Mouse (Mus musculus) midbrain, postnatal 0 days (tissue): ENCODE data around the gene Ints6l. TPM values are rescaled to one million over a fixed set of nuclear protein-coding genes. Genes with fewer than 3 reads are reported as not detected.
A peak's percentile ranks its signal among the peaks of the same experiment; 100 is the strongest.

Experiments
- ATAC-seq: fragments of 200-750 bp; cut with Nextera tagmentation; 2 replicates; pipeline ENCODE4 v1.8.0; 2017; ENCODE audit warnings: moderate number of reproducible peaks, mild to moderate bottlenecking, moderate TSS enrichment, moderate library complexity; ENCODE audit not compliant: low FRiP score
- DNase-seq: peaks from one replicate; pipeline ENCODE4 v3.0.0-alpha.2; 2015; ENCODE audit warnings: low spot score
- H3K27ac ChIP-seq: fragments of 300-500 bp; sonication (generic); 2 replicates; pipeline ENCODE4 v1.5.1; 2014; ENCODE audit warnings: low read depth, mild to moderate bottlenecking, low read length, mixed read lengths
- H3K27me3 ChIP-seq: fragments of 300-500 bp; sonication (generic); 2 replicates; pipeline ENCODE4 v1.6.1; 2014; ENCODE audit warnings: low read length, control low read depth, mixed read lengths; ENCODE audit not compliant: insufficient read depth
- H3K36me3 ChIP-seq: fragments of 300-500 bp; sonication (generic); 2 replicates; pipeline ENCODE4 v1.6.1; 2014; ENCODE audit warnings: low read length, control low read depth, mixed read lengths; ENCODE audit not compliant: insufficient read depth
- H3K4me1 ChIP-seq: fragments of 300-500 bp; sonication (generic); 2 replicates; pipeline ENCODE4 v1.6.1; 2014; ENCODE audit warnings: mild to moderate bottlenecking, control low read depth, antibody characterized with exemption, low read length, mixed read lengths; ENCODE audit not compliant: insufficient read depth
- H3K4me2 ChIP-seq: fragments of 300-500 bp; sonication (generic); 2 replicates; pipeline ENCODE4 v1.6.1; 2014; ENCODE audit warnings: low read depth, mild to moderate bottlenecking, low read length, mixed read lengths; ENCODE audit not compliant: poor library complexity, severe bottlenecking
- H3K4me3 ChIP-seq: fragments of 300-500 bp; sonication (generic); 2 replicates; pipeline ENCODE4 v1.5.1; 2014; ENCODE audit warnings: low read depth, mild to moderate bottlenecking, low read length, moderate library complexity
- H3K9ac ChIP-seq: fragments of 300-500 bp; sonication (generic); replicated peaks from 2 replicates; pipeline ENCODE4 v1.6.1; 2014; ENCODE audit warnings: mild to moderate bottlenecking, low read length, moderate library complexity, mixed read lengths; ENCODE audit not compliant: poor library complexity, severe bottlenecking
- H3K9me3 ChIP-seq: fragments of 300-500 bp; sonication (generic); 2 replicates; pipeline ENCODE4 v1.6.1; 2016; ENCODE audit warnings: low read length, control low read depth
- CTCF ChIP-seq: IDR thresholded peaks from 2 replicates; pipeline ENCODE4 v1.5.1; 2016; ENCODE audit warnings: antibody characterized with exemption, mild to moderate bottlenecking
- WGBS: fragments of 180-500 bp; shearing (Covaris S2); extraction: QIAGEN DNeasy Blood & Tissue Kit; methylation state at CpG from one replicate; pipeline ENCODE4 v1.1.7; 2014; 5-methylcytosine and 5-hydroxymethylcytosine counted together
- polyA plus RNA-seq: library from polyadenylated mRNA; unstranded; fragments of >200 nt; fragmentation: Nextera tagmentation; extraction: Ambion mirVana; gene quantifications from 2 replicates; pipeline ENCODE4 v1.2.1, GENCODE M21; 2015
- total RNA-seq: library from RNA; depleted of rRNA; stranded (reverse); fragments of >200 nt; gene quantifications from 2 replicates; pipeline ENCODE4 v1.2.3, GENCODE M21; 2014

Gene Ints6l
- total and polyA plus RNA-seq, 2 experiments from 2014 or later: 12.1 to 20.7 TPM

- no peak for TF ChIP-seq CTCF
- H3K4me1 ChIP-seq: no peaks in the 10 kb centered on the region
- no peaks in the 10 kb centered on the region for H3K9me3 ChIP-seq
- no peaks in the 10 kb centered on the region for H3K36me3 ChIP-seq
- DNase-seq (no peak), ATAC-seq (no peak)
- 73% methylated on average over 7 of the region's 7 CpGs for WGBS
- H3K27ac ChIP-seq: no peak overlapping the region
- H3K9ac ChIP-seq: no peak overlapping the region
- H3K4me3 ChIP-seq: no peak overlapping the region
- H3K27me3 ChIP-seq: no peaks in the 10 kb centered on the region
- no peak overlapping the region for H3K4me2 ChIP-seq
Observed at GRCm38 (mm10) chrX:56435758-56436283, 18.8 kb upstream of the Ints6l start.

GRCm38 (mm10) chrX:56446487-56447428 is 7.9 kb upstream of the Ints6l start:
- WGBS: 81% methylated on average over 11 of the region's 11 CpGs
- Histone ChIP-seq H3K36me3 (no peaks in the 10 kb centered on the region), H3K27ac (no peak overlapping the region), H3K9me3 (no peaks in the 10 kb centered on the region), H3K4me2 (no peak overlapping the region), H3K9ac (no peak overlapping the region), H3K4me1 (no peaks in the 10 kb centered on the region), H3K4me3 (no peak overlapping the region), H3K27me3 (no peaks in the 10 kb centered on the region)
- no peak for TF ChIP-seq CTCF
- DNase-seq: no peak
- ATAC-seq: no peak

- Histone ChIP-seq H3K9ac (no peak within 1 kb of the TSS), H3K4me2 (no peak within 1 kb of the TSS), H3K4me3 (no peak within 1 kb of the TSS), H3K9me3 (no peaks in the 10 kb centered on the region), H3K27me3 (no peaks in the 10 kb centered on the region), H3K27ac (no peak within 1 kb of the TSS), H3K36me3 (no peaks in the 10 kb centered on the region), H3K4me1 (no peaks in the 10 kb centered on the region)
- TF ChIP-seq CTCF: no peak
- WGBS: 78% methylated on average over 4 of the region's 4 CpGs
- DNase-seq (no peak), ATAC-seq (no peak)
Observed at GRCm38 (mm10) chrX:56447524-56448015, 7.1 kb upstream of the Ints6l start, which contains the start of gene Gm2174. Gene Gm2174 (plus strand): TSS chrX:56447965.

- no peaks in the 10 kb centered on the region for H3K36me3 ChIP-seq
- 21% methylated on average over 50 of the region's 65 CpGs for WGBS
- peak overlapping the region; percentile 52 for H3K4me3 ChIP-seq
- DNase-seq (peak; percentile 93), ATAC-seq (peak; percentile 96)
- H3K9me3 ChIP-seq: no peaks in the 10 kb centered on the region
- TF ChIP-seq CTCF: peak; percentile 63
- H3K27ac ChIP-seq: peak overlapping the region; percentile 94
- H3K4me1 ChIP-seq: no peaks in the 10 kb centered on the region
- H3K9ac ChIP-seq: peak overlapping the region; percentile 87
- no peaks in the 10 kb centered on the region for H3K27me3 ChIP-seq
- peak overlapping the region; percentile 52 for H3K4me2 ChIP-seq
Observed at GRCm38 (mm10) chrX:56455372-56456246, 952 bp downstream of the Ints6l start.

- Histone ChIP-seq H3K4me2 (peak overlapping the region; percentile 52), H3K9me3 (no peaks in the 10 kb centered on the region), H3K4me1 (no peaks in the 10 kb centered on the region), H3K36me3 (no peaks in the 10 kb centered on the region), H3K4me3 (peak overlapping the region; percentile 52), H3K9ac (0 out of 2 replicates have a peak overlapping the region, but pooled peaks have one; percentile 87), H3K27me3 (no peaks in the 10 kb centered on the region), H3K27ac (peak overlapping the region; percentile 94)
- WGBS: 21% methylated on average over 8 of the region's 8 CpGs
- DNase-seq (peak; percentile 2), ATAC-seq (no peak)
- no peak for TF ChIP-seq CTCF
Observed at GRCm38 (mm10) chrX:56456379-56456778, 1.7 kb downstream of the Ints6l start.
